ENCODE assay signal across 8 mouse cellular contexts in the genomic region with DNA sequence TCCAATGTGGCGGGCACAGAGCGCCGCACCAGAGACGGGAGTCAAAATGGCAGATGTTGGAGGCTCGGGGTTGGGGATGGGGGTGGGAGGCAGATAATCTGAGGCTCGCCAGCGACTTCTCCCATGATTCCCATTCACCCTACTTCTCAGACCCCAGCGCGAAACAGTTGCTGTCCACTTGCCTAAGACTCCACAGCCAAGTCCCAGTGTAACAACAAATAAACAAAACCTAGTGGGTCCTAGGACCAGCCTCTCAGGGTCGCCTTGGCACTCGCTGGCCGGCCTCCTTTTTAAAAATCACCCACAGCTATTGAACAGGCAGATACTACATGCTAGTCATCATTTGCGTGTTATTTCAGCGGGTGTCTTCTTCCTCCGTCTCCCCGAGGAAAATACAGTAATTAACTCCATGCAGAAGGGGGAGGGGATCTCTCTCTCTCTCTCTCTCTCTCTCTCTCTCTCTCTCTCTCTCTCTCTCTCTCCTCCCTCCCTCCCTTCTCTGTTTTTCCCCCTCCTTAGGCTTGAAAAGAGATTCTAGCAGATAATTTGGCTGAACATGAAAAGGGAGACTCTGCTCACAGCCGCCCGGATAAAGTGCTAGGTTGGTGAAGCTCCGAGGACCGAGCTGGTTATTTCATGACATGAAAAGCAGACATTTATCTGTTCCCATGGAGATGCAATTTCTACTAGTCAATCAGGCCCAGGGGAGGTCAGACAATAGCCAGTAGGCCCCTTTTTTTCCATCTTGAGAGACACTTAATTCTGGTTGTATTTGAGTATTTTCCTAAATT.
DNase-seq lines count a peak whose midpoint lies in the region; ATAC-seq and TF ChIP-seq lines count a peak whose summit lies in the region.

No protein-coding gene starts in this region.

- H3K4me2 ChIP-seq in intestine, embryonic 15.5 days (replicated peaks), result peak overlapping the region; percentile 72
- H3K4me2 ChIP-seq in midbrain, embryonic 13.5 days (replicated peaks), result peak overlapping the region; percentile 56

- no peaks in the 10 kb centered on the region for H3K27me3 ChIP-seq in intestine, embryonic 15.5 days (replicated peaks)
- no peaks in the 10 kb centered on the region for H3K27me3 ChIP-seq in midbrain, embryonic 13.5 days

- intact Hi-C loops in gastrocnemius, adult 2 months (cut with DNase I), result loop anchor here (2.0 kb wide), 1 partner anchor 97 kb away; no protein-coding TSS in a partner anchor
- intact Hi-C loops in gastrocnemius, postnatal 14 days (cut with DNase I; ENCODE audit: low total_unique reads), result loop anchor here (5.0 to 10.0 kb wide), 2 partner anchors 95 to 98 kb away; no protein-coding TSS in a partner anchor

- no peak; the same call in 1 of the 2 replicates for ATAC-seq in intestine, embryonic 15.5 days
- ATAC-seq in midbrain, embryonic 13.5 days, result no peak

- 12% methylated on average over 20 of the region's 20 CpGs for WGBS in intestine, embryonic 15.5 days
- WGBS in midbrain, embryonic 13.5 days, result 0% methylated on average over 19 of the region's 20 CpGs

- H3K4me3 ChIP-seq in gastrocnemius, adult 2 months, result peak overlapping the region; percentile 70
- peak overlapping the region; percentile 21 for H3K4me3 ChIP-seq in embryonic fibroblast, embryonic 13.5 days (ENCODE audit: insufficient read depth, low read length)
- H3K4me3 ChIP-seq in intestine, embryonic 15.5 days (replicated peaks), result peak overlapping the region; percentile 23
- H3K4me3 ChIP-seq in midbrain, embryonic 13.5 days (replicated peaks), result peak overlapping the region; percentile 15

- no peak for TF ChIP-seq POLR2A in embryonic fibroblast, embryonic 13.5 days (IDR thresholded peaks at IDR 0.05; ENCODE audit: low read depth, low read length)

- H3K36me3 ChIP-seq in intestine, embryonic 15.5 days, result no peaks in the 10 kb centered on the region
- no peaks in the 10 kb centered on the region for H3K36me3 ChIP-seq in midbrain, embryonic 13.5 days

- H3K9ac ChIP-seq in intestine, embryonic 15.5 days, result peak overlapping the region; percentile 43; the same call in 1 of the 2 replicates
- H3K9ac ChIP-seq in midbrain, embryonic 13.5 days (replicated peaks), result peak overlapping the region; percentile 54

- no peaks in the 10 kb centered on the region for H3K9me3 ChIP-seq in intestine, embryonic 15.5 days
- H3K9me3 ChIP-seq in midbrain, embryonic 13.5 days, result 0 out of 2 replicates have a peak, but pooled peaks cover 3% of the 10 kb centered on the region

- H3K27ac ChIP-seq in gastrocnemius, adult 2 months, result peak overlapping the region; percentile 87
- H3K27ac ChIP-seq in embryonic fibroblast, embryonic 13.5 days (ENCODE audit: insufficient read depth, low read length), result peak overlapping the region; percentile 61
- H3K27ac ChIP-seq in intestine, embryonic 15.5 days, result peak overlapping the region; percentile 14; the same call in 1 of the 2 replicates
- H3K27ac ChIP-seq in midbrain, embryonic 13.5 days, result peak overlapping the region; percentile 90

- no peak for TF ChIP-seq CTCF in gastrocnemius, adult 2 months (IDR thresholded peaks at IDR 0.05)
- no peak for TF ChIP-seq CTCF in embryonic fibroblast, embryonic 13.5 days (IDR thresholded peaks at IDR 0.05; ENCODE audit: borderline replicate concordance, insufficient read depth, low read length)

- peaks cover 16% of the 10 kb centered on the region for H3K4me1 ChIP-seq in embryonic fibroblast, embryonic 13.5 days (ENCODE audit: control insufficient read depth, insufficient read depth, low read length)
- H3K4me1 ChIP-seq in intestine, embryonic 15.5 days (replicated peaks), result peaks cover 27% of the 10 kb centered on the region
- H3K4me1 ChIP-seq in midbrain, embryonic 13.5 days (replicated peaks), result peaks cover 59% of the 10 kb centered on the region

- no peak for DNase-seq in gastrocnemius, adult 2 months
- no peak for DNase-seq in gastrocnemius, postnatal 14 days
- peak; percentile 47 for DNase-seq in ES-CJ7 (ENCODE audit: low read depth, low spot score)
- no peak for DNase-seq in testis, postnatal 10 days (ENCODE audit: low spot score)
- DNase-seq in right cerebral cortex, adult 18-20 months, result no peak

Comparison
In these comparisons a context has a peak if more than half of its experiments do, and no peak if none do; other contexts are left out.
1. H3K27ac ChIP-seq: peak in every context shown above with its lines; median percentile 90 in midbrain, embryonic 13.5 days; 87 in gastrocnemius, adult 2 months; 61 in embryonic fibroblast, embryonic 13.5 days; 14 in intestine, embryonic 15.5 days.
2. H3K4me3 ChIP-seq: peak in every context shown above with its lines; median percentile 70 in gastrocnemius, adult 2 months; 23 in intestine, embryonic 15.5 days; 21 in embryonic fibroblast, embryonic 13.5 days; 15 in midbrain, embryonic 13.5 days.